ENCODE assay signal across 8 mouse cellular contexts in the genomic region with DNA sequence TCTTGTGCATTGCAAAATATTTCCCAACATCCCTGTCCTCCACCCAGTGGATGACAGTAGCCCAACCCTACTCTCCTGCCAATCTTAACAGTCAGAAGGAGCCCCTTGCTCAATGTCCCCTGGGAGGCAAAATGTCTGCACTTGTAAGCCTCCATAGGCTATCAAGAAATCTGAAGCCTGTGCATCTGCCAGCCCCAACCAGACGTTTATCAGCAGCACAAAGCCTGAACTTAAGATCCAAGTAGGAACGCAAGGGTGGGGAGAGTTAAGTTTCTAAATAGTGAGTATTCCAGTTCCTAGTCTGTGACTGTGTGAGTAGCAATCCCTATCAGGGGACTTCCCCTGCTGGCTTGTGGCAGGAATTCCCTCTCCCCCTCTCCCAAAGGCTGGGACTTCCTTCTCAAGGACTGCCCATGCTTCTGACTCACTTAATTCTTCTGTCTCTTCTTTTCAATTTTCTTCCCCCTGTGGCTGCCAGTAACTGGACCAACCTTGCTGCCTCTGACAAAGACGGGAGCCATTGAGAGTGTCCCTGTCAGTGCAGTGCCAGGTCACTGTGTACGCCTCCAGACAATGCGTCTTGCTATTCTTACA.
DNase-seq lines count a peak whose midpoint lies in the region; ATAC-seq lines count a peak whose summit lies in the region.

No protein-coding gene starts in this region.

- no peak overlapping the region for H3K9ac ChIP-seq in kidney, embryonic 14.5 days (ENCODE audit: low read depth, low read length)
- no peak overlapping the region for H3K9ac ChIP-seq in lung, embryonic 16.5 days (ENCODE audit: low read length)

- DNase-seq in kidney, postnatal 25 days = no peak
- peak; percentile 61 for DNase-seq in adrenal gland, postnatal 10 days
- peak; percentile 55 for DNase-seq in gonadal fat pad, adult 2 months (ENCODE audit: low read depth)
- no peak for DNase-seq in testis, postnatal 10 days (ENCODE audit: low spot score)
- DNase-seq in c-Kit-positive CD71-positive TER-119-positive erythroid progenitor cells, embryonic 14.5 days (ENCODE audit: low spot score) = no peak
- DNase-seq in urinary bladder, postnatal 25 days (ENCODE audit: low spot score) = no peak

- H3K36me3 ChIP-seq in kidney, embryonic 14.5 days (ENCODE audit: control insufficient read depth, insufficient read depth, low read length) = no peaks in the 10 kb centered on the region
- no peaks in the 10 kb centered on the region for H3K36me3 ChIP-seq in lung, embryonic 16.5 days (ENCODE audit: control insufficient read depth, insufficient read depth, low read length)

- H3K4me1 ChIP-seq in kidney, embryonic 14.5 days (ENCODE audit: control insufficient read depth, insufficient read depth, low read length) = peaks cover 30% of the 10 kb centered on the region
- peaks cover 10% of the 10 kb centered on the region for H3K4me1 ChIP-seq in lung, embryonic 16.5 days (replicated peaks; ENCODE audit: control insufficient read depth, insufficient read depth, low read length)

- WGBS in kidney, embryonic 14.5 days = 52% methylated on average over 5 of the region's 5 CpGs
- WGBS in lung, embryonic 16.5 days = 37% methylated on average over 5 of the region's 5 CpGs

- H3K27ac ChIP-seq in kidney, embryonic 14.5 days (ENCODE audit: low read depth, low read length) = peak overlapping the region; percentile 9; the same call in 1 of the 2 replicates
- no peak overlapping the region for H3K27ac ChIP-seq in lung, embryonic 16.5 days (ENCODE audit: low read length)

- H3K4me3 ChIP-seq in kidney, embryonic 14.5 days (ENCODE audit: low read length) = no peak overlapping the region
- no peak overlapping the region for H3K4me3 ChIP-seq in lung, embryonic 16.5 days (ENCODE audit: low read length)

- H3K9me3 ChIP-seq in kidney, embryonic 14.5 days (ENCODE audit: control insufficient read depth, low read length) = no peaks in the 10 kb centered on the region
- no peaks in the 10 kb centered on the region for H3K9me3 ChIP-seq in lung, embryonic 16.5 days (ENCODE audit: control insufficient read depth, low read length)

- no peak overlapping the region for H3K4me2 ChIP-seq in kidney, embryonic 14.5 days (replicated peaks; ENCODE audit: low read depth, low read length)
- H3K4me2 ChIP-seq in lung, embryonic 16.5 days (ENCODE audit: low read depth, low read length) = no peak overlapping the region

- no peaks in the 10 kb centered on the region for H3K27me3 ChIP-seq in kidney, embryonic 14.5 days (ENCODE audit: control insufficient read depth, insufficient read depth, low read length)
- no peaks in the 10 kb centered on the region for H3K27me3 ChIP-seq in lung, embryonic 16.5 days (ENCODE audit: control insufficient read depth, insufficient read depth, low read depth, low read length)

- no peak for ATAC-seq in kidney, embryonic 14.5 days (ENCODE audit: low FRiP score, low TSS enrichment)
- 0 out of 2 replicates have a peak, but pooled peaks have one; percentile 49 for ATAC-seq in lung, embryonic 16.5 days (ENCODE audit: low read depth)

Comparison
In these comparisons a context has a peak if more than half of its experiments do, and no peak if none do; other contexts are left out.
1. DNase-seq: peak in adrenal gland, postnatal 10 days (single experiment) and gonadal fat pad, adult 2 months (single experiment); none in kidney, postnatal 25 days (0 of 2), testis, postnatal 10 days (single experiment), c-Kit-positive CD71-positive TER-119-positive erythroid progenitor cells, embryonic 14.5 days (single experiment) and urinary bladder, postnatal 25 days (single experiment).